Mouse (Mus musculus) embryonic facial prominence, embryonic 11.5 days (tissue): Measurements from ENCODE around the gene Cysltr1. TPM values are rescaled to one million over a fixed set of nuclear protein-coding genes. Genes with fewer than 3 reads are reported as not detected.

ENCODE experiments used
- ATAC-seq: fragments of 200-750 bp; cut with Nextera tagmentation; replicated peaks from 2 replicates; pipeline ENCODE4 v1.8.0; 2017; ENCODE audit warnings: low read depth; ENCODE audit not compliant: insufficient number of reproducible peaks, low FRiP score, low TSS enrichment
- DNase-seq: peaks from one replicate; pipeline ENCODE4 v3.0.0-alpha.2; 2015; ENCODE audit warnings: low spot score
- H3K27ac ChIP-seq: fragments of 300-500 bp; sonication (generic); replicated peaks from 2 replicates; pipeline ENCODE4 v1.5.1; 2014; ENCODE audit warnings: mild to moderate bottlenecking, low read depth, low read length, control low read depth
- H3K27me3 ChIP-seq: fragments of 300-500 bp; sonication (generic); 2 replicates; pipeline ENCODE4 v1.6.1; 2014; ENCODE audit warnings: mild to moderate bottlenecking, low read length, moderate library complexity, mixed read lengths; ENCODE audit not compliant: control insufficient read depth, insufficient read depth
- H3K36me3 ChIP-seq: fragments of 300-500 bp; sonication (generic); replicated peaks from 2 replicates; pipeline ENCODE4 v1.6.1; 2014; ENCODE audit warnings: low read depth, mild to moderate bottlenecking, low read length, moderate library complexity, mixed read lengths; ENCODE audit not compliant: control insufficient read depth, insufficient read depth
- H3K4me1 ChIP-seq: fragments of 300-500 bp; sonication (generic); 2 replicates; pipeline ENCODE4 v1.6.1; 2014; ENCODE audit warnings: low read length, mixed read lengths; ENCODE audit not compliant: control insufficient read depth, insufficient read depth
- H3K4me2 ChIP-seq: fragments of 300-500 bp; sonication (generic); 2 replicates; pipeline ENCODE4 v1.6.1; 2014; ENCODE audit warnings: low read depth, mild to moderate bottlenecking, control low read depth, low read length, moderate library complexity
- H3K4me3 ChIP-seq: fragments of 300-500 bp; sonication (generic); 2 replicates; pipeline ENCODE4 v1.5.1; 2014; ENCODE audit warnings: low read depth, low read length, control low read depth
- H3K9ac ChIP-seq: fragments of 300-500 bp; sonication (generic); replicated peaks from 2 replicates; pipeline ENCODE4 v1.6.1; 2014; ENCODE audit warnings: mild to moderate bottlenecking, control low read depth, low read length
- H3K9me3 ChIP-seq: fragments of 300-500 bp; sonication (generic); replicated peaks from 2 replicates; pipeline ENCODE4 v1.6.1; 2016; ENCODE audit warnings: mild to moderate bottlenecking, low read length, inconsistent platforms, mixed read lengths; ENCODE audit not compliant: control insufficient read depth
- WGBS: fragments of 180-500 bp; shearing (Covaris S2); extraction: QIAGEN DNeasy Blood & Tissue Kit; methylation state at CpG from one replicate; pipeline ENCODE4 v1.1.7; 2014; 5-methylcytosine and 5-hydroxymethylcytosine counted together
- polyA plus RNA-seq: library from polyadenylated mRNA; unstranded; fragments of >200 nt; fragmentation: Nextera tagmentation; extraction: Ambion mirVana; gene quantifications from 2 replicates; pipeline ENCODE4 v1.2.1, GENCODE M21; 2014

The Cysltr1 gene
- polyA plus RNA-seq, 1 experiment from 2014 or later, result 1.1 TPM

DNA sequence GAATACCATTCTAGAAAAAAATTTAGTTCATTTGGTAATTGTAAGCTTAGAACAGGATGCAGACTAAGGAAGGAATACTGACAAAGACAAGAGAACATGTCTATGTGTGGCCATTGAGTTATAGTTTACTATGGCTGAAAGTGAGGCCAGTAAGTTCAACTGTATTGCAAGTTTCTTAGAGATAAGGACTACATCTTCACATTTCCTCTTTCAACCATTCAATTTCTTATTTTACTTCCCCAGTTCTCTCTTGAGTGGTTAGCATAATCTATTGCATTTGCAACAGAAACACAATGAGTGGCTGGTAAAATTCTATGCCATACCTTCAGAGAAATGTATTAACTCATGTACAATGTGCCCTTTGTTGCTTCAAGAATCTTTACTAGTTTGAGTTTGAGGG is 9.6 kb downstream of the Cysltr1 start:
- no peaks in the 10 kb centered on the region for H3K9me3 ChIP-seq
- H3K9ac ChIP-seq, result no peak overlapping the region
- no peaks in the 10 kb centered on the region for H3K36me3 ChIP-seq
- no peaks in the 10 kb centered on the region for H3K4me1 ChIP-seq
- no peaks in the 10 kb centered on the region for H3K27me3 ChIP-seq
- DNase-seq (no peak), ATAC-seq (no peak)
- H3K27ac ChIP-seq, result no peak overlapping the region
- H3K4me2 ChIP-seq, result no peak overlapping the region
- no peak overlapping the region for H3K4me3 ChIP-seq

DNA sequence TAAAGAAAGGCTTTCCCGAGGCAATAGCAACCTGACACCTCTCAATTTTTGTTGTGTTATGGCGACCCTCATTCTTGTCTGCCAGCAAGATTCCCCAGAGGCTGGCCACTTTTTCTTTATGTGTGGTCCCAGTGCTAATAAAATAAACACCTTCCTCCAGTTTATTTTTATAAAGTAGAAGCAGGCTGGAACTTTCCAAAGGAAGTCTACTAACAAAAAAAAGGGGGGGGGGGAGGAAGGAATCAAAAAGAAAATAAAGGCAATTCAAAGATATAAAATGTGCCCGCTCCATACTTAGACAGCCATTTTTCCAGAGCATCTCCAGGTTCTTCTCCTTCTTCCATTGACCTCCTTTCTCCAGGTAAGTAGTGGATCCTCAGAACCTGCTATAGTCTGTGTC is 20.6 kb downstream of the Cysltr1 start, which contains the start of gene Gm5127:
TSS of gene Gm5127 (plus strand) at position 301 of the 400 bp plus-strand sequence.
- no peaks in the 10 kb centered on the region for H3K27me3 ChIP-seq
- no peak for ATAC-seq
- H3K4me3 ChIP-seq, result no peak within 1 kb of the TSS
- WGBS, result 38% methylated on average over 3 of the region's 3 CpGs
- DNase-seq, result peak; percentile 38
- no peak within 1 kb of the TSS for H3K27ac ChIP-seq
- no peaks in the 10 kb centered on the region for H3K9me3 ChIP-seq
- no peak within 1 kb of the TSS for H3K4me2 ChIP-seq
- no peaks in the 10 kb centered on the region for H3K36me3 ChIP-seq
- H3K9ac ChIP-seq, result no peak within 1 kb of the TSS
- H3K4me1 ChIP-seq, result no peaks in the 10 kb centered on the region

DNA sequence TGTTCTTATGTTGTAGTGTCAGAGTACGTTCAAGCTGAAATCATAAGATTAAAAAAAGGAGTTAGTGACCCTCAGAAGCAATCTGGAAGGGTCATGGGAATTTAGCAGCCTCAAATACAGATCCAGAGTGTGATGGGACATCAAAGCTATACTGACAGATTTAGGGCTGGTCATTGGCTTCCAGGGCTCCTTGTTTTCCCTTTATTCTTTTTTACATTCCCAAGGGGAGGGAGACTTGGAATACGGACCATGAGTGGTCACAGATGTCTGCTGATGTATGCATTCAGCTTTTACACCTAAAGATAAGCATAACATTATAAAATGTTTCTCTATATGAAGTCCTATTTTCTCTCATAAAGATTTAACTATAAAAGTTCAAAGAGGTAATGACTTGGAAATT is 21.3 kb downstream of the Cysltr1 start:
- H3K4me2 ChIP-seq, result no peak overlapping the region
- no peak overlapping the region for H3K27ac ChIP-seq
- no peak overlapping the region for H3K9ac ChIP-seq
- 38% methylated on average over 2 of the region's 2 CpGs for WGBS
- H3K9me3 ChIP-seq, result no peaks in the 10 kb centered on the region
- no peak overlapping the region for H3K4me3 ChIP-seq
- no peak for ATAC-seq
- no peaks in the 10 kb centered on the region for H3K4me1 ChIP-seq
- peak; percentile 10 for DNase-seq
- no peaks in the 10 kb centered on the region for H3K27me3 ChIP-seq
- H3K36me3 ChIP-seq, result no peaks in the 10 kb centered on the region

DNA sequence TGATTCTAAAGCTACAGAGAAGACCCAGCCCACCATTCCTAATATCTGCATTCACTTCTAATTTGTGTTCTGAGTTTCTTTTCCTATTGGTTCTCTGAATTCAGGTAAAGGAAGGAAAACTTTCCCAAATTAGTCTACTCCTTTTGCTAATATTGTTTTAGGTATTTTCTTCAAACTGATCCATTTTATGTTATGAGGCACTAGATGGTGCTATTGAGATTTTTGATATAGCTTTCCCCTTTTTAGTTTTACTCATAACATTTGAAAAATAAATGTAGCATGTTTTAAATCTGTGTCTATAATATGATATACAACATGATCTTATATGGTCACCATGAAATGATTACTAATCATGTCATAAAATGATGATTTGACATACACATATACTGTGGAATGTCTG is 23.1 kb downstream of the Cysltr1 start:
- Histone ChIP-seq H3K27ac (no peak overlapping the region), H3K4me2 (no peak overlapping the region), H3K9me3 (no peaks in the 10 kb centered on the region), H3K36me3 (no peaks in the 10 kb centered on the region), H3K27me3 (no peaks in the 10 kb centered on the region), H3K4me1 (no peaks in the 10 kb centered on the region), H3K9ac (no peak overlapping the region), H3K4me3 (no peak overlapping the region)
- ATAC-seq (no peak), DNase-seq (no peak)

DNA sequence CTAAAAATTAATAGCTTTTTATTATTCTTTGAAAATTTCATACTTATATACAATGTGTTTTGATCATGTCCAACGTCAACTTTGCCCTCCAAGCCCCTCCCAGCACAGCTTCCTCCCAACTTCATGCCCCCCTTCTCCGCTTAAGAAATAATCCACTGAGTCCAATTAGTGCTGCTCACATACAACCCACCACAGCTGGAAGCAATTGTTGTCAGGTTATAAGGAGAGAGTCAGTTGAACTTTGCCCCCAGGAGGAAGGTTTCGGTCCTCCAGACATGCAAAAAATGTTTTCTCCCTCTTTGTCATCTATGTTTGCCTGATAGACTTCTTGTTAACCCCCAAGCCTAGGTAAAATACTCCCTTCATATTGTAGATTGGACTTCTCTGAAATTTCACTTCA is 24.5 kb downstream of the Cysltr1 start:
- no peaks in the 10 kb centered on the region for H3K36me3 ChIP-seq
- H3K4me1 ChIP-seq, result no peaks in the 10 kb centered on the region
- no peak overlapping the region for H3K9ac ChIP-seq
- H3K9me3 ChIP-seq, result no peaks in the 10 kb centered on the region
- H3K27ac ChIP-seq, result no peak overlapping the region
- DNase-seq, result peak; percentile 40
- WGBS, result 30% methylated on average over 3 of the region's 3 CpGs
- no peaks in the 10 kb centered on the region for H3K27me3 ChIP-seq
- H3K4me2 ChIP-seq, result no peak overlapping the region
- ATAC-seq, result no peak
- no peak overlapping the region for H3K4me3 ChIP-seq

DNA sequence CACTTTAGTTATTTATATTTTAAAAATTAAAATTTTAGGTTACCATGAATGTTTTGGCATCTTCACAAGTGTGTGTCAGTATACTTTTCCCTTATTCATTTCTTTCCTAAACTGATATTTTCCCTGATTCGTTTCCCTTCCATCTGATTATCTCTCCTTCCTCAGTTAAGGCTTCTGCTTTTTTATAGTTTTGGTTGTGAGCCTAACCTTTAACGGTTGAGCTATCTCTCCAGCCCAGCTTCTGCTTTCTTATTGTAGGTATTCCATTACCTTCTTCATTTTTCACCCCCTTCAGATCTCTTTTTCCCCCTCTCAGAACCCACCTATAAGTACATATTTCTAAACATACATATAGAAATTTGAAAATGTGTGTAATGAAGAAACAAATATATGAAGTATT is 48.0 kb downstream of the Cysltr1 start:
- no peaks in the 10 kb centered on the region for H3K36me3 ChIP-seq
- no peaks in the 10 kb centered on the region for H3K9me3 ChIP-seq
- ATAC-seq (no peak), DNase-seq (no peak)
- no peaks in the 10 kb centered on the region for H3K4me1 ChIP-seq
- no peaks in the 10 kb centered on the region for H3K27me3 ChIP-seq
- WGBS, result 82% methylated on average over 2 of the region's 2 CpGs
- no peak overlapping the region for H3K4me2 ChIP-seq
- no peak overlapping the region for H3K27ac ChIP-seq
- no peak overlapping the region for H3K9ac ChIP-seq
- no peak overlapping the region for H3K4me3 ChIP-seq

DNA sequence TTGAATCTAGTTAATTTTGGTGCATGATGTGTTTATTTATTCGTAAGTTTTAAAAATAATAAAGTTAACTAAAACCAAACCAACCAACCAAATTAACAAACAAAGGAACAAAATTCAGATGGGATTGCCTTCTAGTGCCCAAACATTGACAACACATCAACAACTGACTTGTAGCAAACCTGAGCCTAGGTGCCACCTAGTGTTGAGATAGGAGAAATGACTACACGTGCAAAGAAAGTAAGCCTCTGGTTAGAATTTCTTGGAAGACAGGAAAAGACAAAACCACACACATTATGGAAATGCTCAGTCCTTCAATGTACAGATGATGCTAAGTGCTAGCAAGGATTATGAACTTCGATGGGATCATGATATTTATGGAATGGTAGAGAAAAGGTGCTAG is 67.1 kb downstream of the Cysltr1 start:
- no peaks in the 10 kb centered on the region for H3K4me1 ChIP-seq
- H3K4me3 ChIP-seq, result no peak overlapping the region
- DNase-seq, result no peak
- no peak overlapping the region for H3K27ac ChIP-seq
- 26% methylated on average over 3 of the region's 3 CpGs for WGBS
- no peaks in the 10 kb centered on the region for H3K9me3 ChIP-seq
- no peaks in the 10 kb centered on the region for H3K27me3 ChIP-seq
- H3K36me3 ChIP-seq, result no peaks in the 10 kb centered on the region
- no peak for ATAC-seq
- H3K4me2 ChIP-seq, result no peak overlapping the region
- H3K9ac ChIP-seq, result no peak overlapping the region
